Mouse (Mus musculus) hindbrain, postnatal 0 days (tissue): ENCODE data around the gene Marc2. TPM values are rescaled to one million over a fixed set of nuclear protein-coding genes. Genes with fewer than 3 reads are reported as not detected.
A peak's percentile ranks its signal among the peaks of the same experiment; 100 is the strongest.

Source experiments
- ATAC-seq: fragments of 200-750 bp; cut with Nextera tagmentation; 2 replicates; pipeline ENCODE4 v1.8.0; 2017; ENCODE audit warnings: mild to moderate bottlenecking, moderate TSS enrichment, moderate library complexity
- DNase-seq: peaks from one replicate; pipeline ENCODE4 v3.0.0-alpha.2; 2015; ENCODE audit warnings: low spot score
- H3K27ac ChIP-seq: fragments of 300-500 bp; sonication (generic); 2 replicates; pipeline ENCODE4 v1.5.1; 2014; ENCODE audit warnings: mild to moderate bottlenecking
- H3K27me3 ChIP-seq: fragments of 300-500 bp; sonication (generic); 2 replicates; pipeline ENCODE4 v1.6.1; 2014; ENCODE audit warnings: low read length, mixed read lengths; ENCODE audit not compliant: insufficient read depth
- H3K36me3 ChIP-seq: fragments of 300-500 bp; sonication (generic); 2 replicates; pipeline ENCODE4 v1.6.1; 2014; ENCODE audit warnings: low read length, mixed read lengths; ENCODE audit not compliant: insufficient read depth
- H3K4me1 ChIP-seq: fragments of 300-500 bp; sonication (generic); 2 replicates; pipeline ENCODE4 v1.6.1; 2014; ENCODE audit warnings: antibody characterized with exemption, low read length, mixed read lengths; ENCODE audit not compliant: insufficient read depth
- H3K4me2 ChIP-seq: fragments of 300-500 bp; sonication (generic); 2 replicates; pipeline ENCODE4 v1.6.1; 2014; ENCODE audit warnings: low read depth, mild to moderate bottlenecking, low read length, moderate library complexity, mixed read lengths
- H3K4me3 ChIP-seq: fragments of 300-500 bp; sonication (generic); 2 replicates; pipeline ENCODE4 v1.5.1; 2014; ENCODE audit warnings: low read length
- H3K9ac ChIP-seq: fragments of 300-500 bp; sonication (generic); replicated peaks from 2 replicates; pipeline ENCODE4 v1.6.1; 2014; ENCODE audit warnings: mild to moderate bottlenecking, low read length, moderate library complexity, mixed read lengths
- H3K9me3 ChIP-seq: fragments of 300-500 bp; sonication (generic); 2 replicates; pipeline ENCODE4 v1.6.1; 2016; ENCODE audit warnings: low read length, mixed read lengths
- CTCF ChIP-seq: IDR thresholded peaks from 2 replicates; pipeline ENCODE4 v1.5.1; 2016; ENCODE audit warnings: antibody characterized with exemption, control low read depth, low read depth
- WGBS: fragments of 180-500 bp; shearing (Covaris S2); extraction: QIAGEN DNeasy Blood & Tissue Kit; methylation state at CpG from one replicate; pipeline ENCODE4 v1.1.7; 2014; 5-methylcytosine and 5-hydroxymethylcytosine counted together
- polyA plus RNA-seq: library from polyadenylated mRNA; unstranded; fragments of >200 nt; fragmentation: Nextera tagmentation; extraction: Ambion mirVana; gene quantifications from 2 replicates; pipeline ENCODE4 v1.2.1, GENCODE M21; 2015
- total RNA-seq: library from RNA; depleted of rRNA; stranded (reverse); fragments of >200 nt; gene quantifications from 2 replicates; pipeline ENCODE4 v1.2.3, GENCODE M21; 2014

The Marc2 gene
- total and polyA plus RNA-seq, 2 experiments from 2014 or later, result 56.6 to 151 TPM

DNA sequence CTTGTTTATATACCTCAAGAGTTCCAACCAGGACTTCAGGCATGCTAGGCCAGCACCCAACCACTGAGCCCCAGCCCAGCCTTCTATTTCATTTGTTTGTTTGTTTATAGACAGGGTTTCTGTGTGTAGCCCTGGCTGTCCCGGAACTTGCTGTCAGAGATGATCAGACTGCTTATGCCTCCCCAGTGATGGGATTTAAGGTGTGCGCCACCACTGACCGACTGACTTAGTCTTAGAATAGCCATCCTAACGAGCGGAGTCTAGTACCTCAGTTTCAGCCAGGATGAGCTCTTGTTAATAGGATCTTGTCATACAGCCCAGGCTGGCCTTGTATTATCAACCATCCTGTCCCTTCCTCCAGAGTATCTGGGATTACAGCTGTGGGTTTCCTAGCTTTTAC is 35.0 kb upstream of the Marc2 start:
- Histone ChIP-seq H3K27me3 (peaks cover 19% of the 10 kb centered on the region), H3K9ac (no peak overlapping the region), H3K4me1 (no peaks in the 10 kb centered on the region), H3K9me3 (no peaks in the 10 kb centered on the region), H3K36me3 (no peaks in the 10 kb centered on the region), H3K27ac (no peak overlapping the region), H3K4me2 (peak overlapping the region; percentile 63; the same call in 1 of the 2 replicates), H3K4me3 (no peak overlapping the region)
- ATAC-seq (no peak), DNase-seq (no peak)
- TF ChIP-seq CTCF, result no peak
- 92% methylated on average over 5 of the region's 5 CpGs for WGBS

DNA sequence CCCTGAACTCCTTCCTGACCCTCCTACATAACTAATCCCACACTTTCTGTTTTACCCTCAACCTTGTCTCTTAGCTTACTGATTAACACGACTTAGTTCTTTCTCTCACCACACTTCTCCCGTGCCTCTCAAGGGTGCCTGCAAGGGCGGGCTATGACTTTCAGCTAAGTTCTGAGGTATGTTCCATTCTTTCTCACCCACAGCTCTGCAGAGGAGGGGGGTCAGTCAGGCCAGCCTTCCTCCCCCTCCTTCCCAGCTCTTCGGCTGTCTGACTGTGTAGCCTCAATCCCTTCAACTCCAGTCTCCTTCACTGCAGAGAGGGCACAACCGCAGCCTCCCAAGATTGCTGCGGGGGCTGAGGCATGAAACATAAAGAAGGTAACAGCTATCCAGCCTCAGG is 32.6 kb upstream of the Marc2 start:
- no peaks in the 10 kb centered on the region for H3K4me1 ChIP-seq
- no peak for ATAC-seq
- TF ChIP-seq CTCF, result no peak
- no peaks in the 10 kb centered on the region for H3K36me3 ChIP-seq
- no peak overlapping the region for H3K9ac ChIP-seq
- H3K9me3 ChIP-seq, result no peaks in the 10 kb centered on the region
- DNase-seq, result no peak
- no peak overlapping the region for H3K4me3 ChIP-seq
- H3K4me2 ChIP-seq, result no peak overlapping the region
- H3K27ac ChIP-seq, result no peak overlapping the region
- 76% methylated on average over 6 of the region's 6 CpGs for WGBS
- peaks cover 16% of the 10 kb centered on the region; the same call in 1 of the 2 replicates for H3K27me3 ChIP-seq

DNA sequence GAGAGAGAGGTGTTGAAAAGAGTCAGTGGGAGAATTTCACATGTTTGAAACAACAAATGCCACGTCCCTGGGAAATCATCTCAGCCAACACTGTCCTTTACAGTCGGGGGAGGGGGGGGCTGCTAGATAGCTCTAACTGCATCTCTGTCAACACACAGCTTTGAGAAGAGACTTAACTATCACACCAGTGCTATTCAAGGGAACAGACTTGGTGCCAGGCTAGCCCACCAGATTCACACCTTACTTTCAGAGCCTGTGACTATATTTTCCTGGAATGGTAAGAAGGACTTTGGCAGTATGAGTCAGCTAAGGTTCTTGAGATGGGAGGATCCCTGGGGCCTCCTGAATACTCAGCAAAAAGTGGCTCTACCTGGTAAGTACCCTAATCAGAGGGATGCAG is 31.1 kb upstream of the Marc2 start:
- ATAC-seq (no peak), DNase-seq (no peak)
- no peaks in the 10 kb centered on the region for H3K4me1 ChIP-seq
- no peak overlapping the region for H3K4me2 ChIP-seq
- 75% methylated on average over 2 of the region's 2 CpGs for WGBS
- TF ChIP-seq CTCF, result no peak
- no peak overlapping the region for H3K9ac ChIP-seq
- 0 out of 2 replicates have a peak, but pooled peaks cover 4% of the 10 kb centered on the region for H3K27me3 ChIP-seq
- no peaks in the 10 kb centered on the region for H3K9me3 ChIP-seq
- no peak overlapping the region for H3K4me3 ChIP-seq
- no peak overlapping the region for H3K27ac ChIP-seq
- no peaks in the 10 kb centered on the region for H3K36me3 ChIP-seq

DNA sequence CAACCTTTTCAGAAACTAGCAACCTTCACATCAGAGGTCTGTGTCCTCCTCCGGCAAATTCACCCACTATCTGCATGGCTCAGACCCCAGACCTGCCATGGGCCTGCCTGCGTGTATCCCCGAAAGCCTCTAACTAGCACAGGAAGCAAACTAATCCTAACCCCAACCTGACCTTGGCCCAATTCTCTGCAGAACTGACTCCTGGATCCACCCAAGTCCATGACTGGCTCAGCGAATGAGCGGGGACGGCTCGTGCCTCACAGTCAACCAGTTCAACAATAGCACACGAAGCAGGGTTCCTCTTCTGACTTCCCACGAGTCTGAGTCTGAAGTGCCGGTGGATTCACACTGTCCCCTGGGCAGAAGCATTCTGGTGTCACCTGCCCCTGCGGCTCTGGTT is 27.7 kb upstream of the Marc2 start:
- no peak for ATAC-seq
- no peak overlapping the region for H3K4me2 ChIP-seq
- H3K4me3 ChIP-seq, result no peak overlapping the region
- H3K9ac ChIP-seq, result no peak overlapping the region
- no peak for TF ChIP-seq CTCF
- H3K36me3 ChIP-seq, result no peaks in the 10 kb centered on the region
- H3K9me3 ChIP-seq, result no peaks in the 10 kb centered on the region
- 81% methylated on average over 11 of the region's 11 CpGs for WGBS
- no peaks in the 10 kb centered on the region for H3K27me3 ChIP-seq
- DNase-seq, result no peak
- no peak overlapping the region for H3K27ac ChIP-seq
- H3K4me1 ChIP-seq, result no peaks in the 10 kb centered on the region

DNA sequence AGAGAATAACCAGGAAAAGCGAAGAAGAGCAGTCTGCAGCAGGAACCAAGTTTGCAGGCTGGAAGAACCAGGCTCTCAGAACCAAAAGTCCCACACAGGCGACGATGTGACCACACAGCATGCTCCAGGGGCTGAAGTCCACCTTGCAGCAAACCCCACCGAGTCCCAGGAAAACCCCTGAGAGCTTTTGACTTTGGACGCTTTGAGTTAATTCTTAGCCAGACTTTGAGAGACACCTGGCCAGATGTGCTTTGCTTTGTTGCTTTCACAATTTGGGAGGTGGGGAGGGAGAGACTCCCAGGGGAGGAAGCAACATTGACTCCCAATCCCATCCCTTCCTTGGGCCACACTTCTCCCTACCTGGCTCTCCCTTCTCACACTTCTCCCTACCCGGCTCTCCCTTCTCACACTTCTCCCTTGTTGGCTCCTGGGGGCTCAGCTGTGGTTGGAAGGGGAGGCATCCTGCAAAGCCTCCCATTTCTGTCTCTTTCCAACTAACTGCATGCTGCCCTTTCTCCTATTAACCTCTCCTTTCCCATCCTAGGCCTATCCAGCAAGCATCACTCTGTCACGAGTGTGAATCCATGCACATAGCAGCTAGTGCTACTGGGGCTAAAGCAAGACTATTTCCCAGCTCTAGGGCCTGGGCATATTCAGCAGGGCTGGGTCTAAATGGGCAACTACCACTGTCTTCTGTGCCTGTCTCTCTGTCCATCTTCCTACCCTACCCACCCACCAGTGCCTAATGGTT is 26.0 kb upstream of the Marc2 start:
- Histone ChIP-seq H3K9ac (no peak overlapping the region), H3K4me1 (no peaks in the 10 kb centered on the region), H3K4me3 (no peak overlapping the region), H3K9me3 (no peaks in the 10 kb centered on the region), H3K27me3 (no peaks in the 10 kb centered on the region), H3K4me2 (no peak overlapping the region), H3K27ac (no peak overlapping the region), H3K36me3 (no peaks in the 10 kb centered on the region)
- WGBS, result 78% methylated on average over 7 of the region's 7 CpGs
- DNase-seq (no peak), ATAC-seq (no peak)
- TF ChIP-seq CTCF, result no peak

DNA sequence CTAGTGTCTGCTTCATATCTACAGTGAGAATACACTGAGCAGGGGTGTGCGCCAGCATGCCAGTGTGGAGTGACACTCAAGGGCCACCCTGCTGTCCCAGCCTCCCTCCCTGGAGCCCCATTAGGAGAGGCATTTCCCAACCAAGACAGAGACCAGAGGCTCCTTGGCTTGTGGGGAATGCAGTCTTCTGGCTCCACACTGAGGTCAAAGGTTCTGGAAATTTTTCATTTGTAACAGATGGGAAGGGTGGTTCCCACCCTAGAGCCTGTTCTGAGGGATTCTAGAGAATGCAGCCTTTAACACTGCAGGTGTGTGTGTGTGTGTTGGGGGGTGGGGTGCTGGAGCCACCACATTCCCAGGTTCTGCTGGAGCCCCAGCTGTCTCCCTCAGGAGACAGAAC is 25.3 kb upstream of the Marc2 start:
- H3K9me3 ChIP-seq, result no peaks in the 10 kb centered on the region
- H3K27ac ChIP-seq, result no peak overlapping the region
- H3K4me1 ChIP-seq, result no peaks in the 10 kb centered on the region
- H3K4me2 ChIP-seq, result no peak overlapping the region
- no peak for DNase-seq
- ATAC-seq, result no peak
- H3K36me3 ChIP-seq, result no peaks in the 10 kb centered on the region
- H3K27me3 ChIP-seq, result no peaks in the 10 kb centered on the region
- H3K9ac ChIP-seq, result no peak overlapping the region
- H3K4me3 ChIP-seq, result no peak overlapping the region
- WGBS, result 61% methylated on average over 1 of the region's 1 CpGs
- TF ChIP-seq CTCF, result no peak

DNA sequence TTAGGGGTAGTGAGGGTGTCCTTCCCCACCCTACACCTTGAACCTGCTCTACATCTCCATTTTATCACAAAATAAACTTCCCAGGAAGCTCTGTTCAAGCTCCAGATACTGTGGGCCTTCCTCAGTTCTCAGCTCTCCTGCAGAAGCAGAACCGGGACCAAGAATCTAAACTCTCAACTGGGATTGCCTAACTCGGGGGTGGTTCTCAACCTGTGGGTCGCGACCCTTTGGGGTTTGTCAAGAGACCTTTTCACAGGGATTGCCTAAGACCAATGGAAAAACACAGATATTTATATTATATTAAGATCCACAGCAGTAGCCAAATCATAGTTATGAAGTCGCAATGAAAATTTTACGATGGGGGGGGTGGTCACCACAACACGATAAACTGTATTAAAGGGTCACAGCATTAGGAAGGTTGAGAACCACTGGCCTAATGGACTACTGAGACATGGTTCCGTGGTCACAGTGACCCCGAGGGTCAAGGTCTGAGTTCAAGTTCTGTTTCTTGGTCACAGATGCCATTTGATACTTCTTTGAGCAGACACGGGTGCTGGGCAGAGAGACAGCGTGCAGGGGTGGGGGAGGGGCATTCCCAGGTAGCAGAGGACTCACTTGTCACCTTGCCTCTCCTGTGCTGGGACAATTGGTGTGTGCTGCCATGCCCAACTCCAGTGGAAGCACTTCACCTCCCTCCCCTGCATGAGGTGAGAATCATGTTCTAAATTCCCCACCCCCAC is 24.6 kb upstream of the Marc2 start:
- DNase-seq, result no peak

More for the DNA sequence above, 24.6 kb upstream of the Marc2 start:
- no peak overlapping the region for H3K9ac ChIP-seq
- TF ChIP-seq CTCF, result no peak
- no peak overlapping the region for H3K4me3 ChIP-seq
- H3K9me3 ChIP-seq, result no peaks in the 10 kb centered on the region
- 83% methylated on average over 11 of the region's 11 CpGs for WGBS
- H3K27me3 ChIP-seq, result no peaks in the 10 kb centered on the region
- H3K4me2 ChIP-seq, result no peak overlapping the region
- no peak for ATAC-seq
- H3K36me3 ChIP-seq, result no peaks in the 10 kb centered on the region
- H3K4me1 ChIP-seq, result no peaks in the 10 kb centered on the region
- no peak overlapping the region for H3K27ac ChIP-seq
